Mouse (Mus musculus): Measurements from ENCODE around the gene Tfdp2. TPM values are rescaled to one million over a fixed set of nuclear protein-coding genes. Genes with fewer than 3 reads are reported as not detected.
"Not testable (repeated sequence)": the region's sequence is repeated elsewhere in the genome, so short reads cannot be mapped to it uniquely, and the experiment has no call there.

The Tfdp2 gene
- polyA plus RNA-seq, 1 experiment, result 5.6 TPM

- Histone ChIP-seq H3ac (ENCODE audit: control insufficient read depth, insufficient read length) (no peak overlapping the region), H3K36me3 (ENCODE audit: control insufficient read depth, insufficient read depth) (no peaks in the 10 kb centered on the region), H3K4me3 (no peak overlapping the region), H3K79me2 (ENCODE audit: control insufficient read depth, insufficient read depth) (no peaks in the 10 kb centered on the region), H3K27me3 (ENCODE audit: control insufficient read depth, insufficient read depth, insufficient read length) (no peaks in the 10 kb centered on the region), H3K4me2 (ENCODE audit: low read depth) (no peak overlapping the region)
- TF ChIP-seq E2F4 (IDR thresholded peaks at IDR 0.05; ENCODE audit: insufficient read depth), result no peak
- no peak for TF ChIP-seq TCF12 (IDR thresholded peaks at IDR 0.05; ENCODE audit: insufficient read depth, poor library complexity, severe bottlenecking)
- no peak for TF ChIP-seq USF1 (IDR thresholded peaks at IDR 0.05; ENCODE audit: low read depth)
- TF ChIP-seq CEBPB (IDR thresholded peaks at IDR 0.05; ENCODE audit: insufficient read depth, poor library complexity, severe bottlenecking), result no peak
- no peak for TF ChIP-seq TCF3 (IDR thresholded peaks at IDR 0.05; ENCODE audit: insufficient read length, low read depth)
- TF ChIP-seq POLR2A (IDR thresholded peaks at IDR 0.05; ENCODE audit: insufficient read length, low read depth), result no peak
- TF ChIP-seq SRF (IDR thresholded peaks at IDR 0.05; ENCODE audit: control insufficient read depth, insufficient read length, low read depth), result no peak
- TF ChIP-seq MYOD1 (IDR thresholded peaks at IDR 0.05; ENCODE audit: control insufficient read depth in 1 of 3, insufficient read length in 2 of 3, low read depth in 2 of 3), result no peak
- TF ChIP-seq POLR2AphosphoS2 (IDR thresholded peaks at IDR 0.05; ENCODE audit: insufficient read length, low read depth), result no peak
- TF ChIP-seq REST (IDR thresholded peaks at IDR 0.05; ENCODE audit: insufficient read depth, insufficient read length), result no peak
- TF ChIP-seq MYOG (IDR thresholded peaks at IDR 0.05; ENCODE audit: control insufficient read depth in 1 of 3, insufficient read depth in 1 of 3, insufficient read length in 2 of 3, low read depth in 2 of 3), result no peak
- no peak for TF ChIP-seq MAX (IDR thresholded peaks at IDR 0.05; ENCODE audit: low read depth)
Observed at GRCm38 (mm10) chr9:96160767-96161166, 35.3 kb upstream of the Tfdp2 start.

GRCm38 (mm10) chr9:96162421-96162820 lies 33.7 kb upstream of the Tfdp2 start:
- H3K4me3 ChIP-seq, result no peak overlapping the region
- no peak overlapping the region for H3K4me2 ChIP-seq (ENCODE audit: low read depth)
- H3K27me3 ChIP-seq (ENCODE audit: control insufficient read depth, insufficient read depth, insufficient read length), result no peaks in the 10 kb centered on the region
- no peak overlapping the region for H3ac ChIP-seq (ENCODE audit: control insufficient read depth, insufficient read length)
- no peak for TF ChIP-seq MYOG (IDR thresholded peaks at IDR 0.05; ENCODE audit: control insufficient read depth in 1 of 3, insufficient read depth in 1 of 3, insufficient read length in 2 of 3, low read depth in 2 of 3)
- no peak for TF ChIP-seq REST (IDR thresholded peaks at IDR 0.05; ENCODE audit: insufficient read depth, insufficient read length)
- no peak for TF ChIP-seq USF1 (IDR thresholded peaks at IDR 0.05; ENCODE audit: low read depth)
- no peak for TF ChIP-seq POLR2A (IDR thresholded peaks at IDR 0.05; ENCODE audit: insufficient read length, low read depth)
- no peak for TF ChIP-seq MAX (IDR thresholded peaks at IDR 0.05; ENCODE audit: low read depth)
- no peak for TF ChIP-seq E2F4 (IDR thresholded peaks at IDR 0.05; ENCODE audit: insufficient read depth)
- no peak for TF ChIP-seq TCF3 (IDR thresholded peaks at IDR 0.05; ENCODE audit: insufficient read length, low read depth)
- no peak for TF ChIP-seq TCF12 (IDR thresholded peaks at IDR 0.05; ENCODE audit: insufficient read depth, poor library complexity, severe bottlenecking)
- TF ChIP-seq CEBPB (IDR thresholded peaks at IDR 0.05; ENCODE audit: insufficient read depth, poor library complexity, severe bottlenecking), result no peak
- TF ChIP-seq POLR2AphosphoS2 (IDR thresholded peaks at IDR 0.05; ENCODE audit: insufficient read length, low read depth), result no peak
- TF ChIP-seq SRF (IDR thresholded peaks at IDR 0.05; ENCODE audit: control insufficient read depth, insufficient read length, low read depth), result no peak
- no peak for TF ChIP-seq MYOD1 (IDR thresholded peaks at IDR 0.05; ENCODE audit: control insufficient read depth in 1 of 3, insufficient read length in 2 of 3, low read depth in 2 of 3)
- no peaks in the 10 kb centered on the region for H3K36me3 ChIP-seq (ENCODE audit: control insufficient read depth, insufficient read depth)
- H3K79me2 ChIP-seq (ENCODE audit: control insufficient read depth, insufficient read depth), result no peaks in the 10 kb centered on the region

- TF ChIP-seq TCF3 (IDR thresholded peaks at IDR 0.05; ENCODE audit: insufficient read length, low read depth) (no peak), TCF12 (IDR thresholded peaks at IDR 0.05; ENCODE audit: insufficient read depth, poor library complexity, severe bottlenecking) (no peak), CEBPB (IDR thresholded peaks at IDR 0.05; ENCODE audit: insufficient read depth, poor library complexity, severe bottlenecking) (no peak), POLR2AphosphoS2 (IDR thresholded peaks at IDR 0.05; ENCODE audit: insufficient read length, low read depth) (no peak), MYOG (IDR thresholded peaks at IDR 0.05; ENCODE audit: control insufficient read depth in 1 of 3, insufficient read depth in 1 of 3, insufficient read length in 2 of 3, low read depth in 2 of 3) (no peak), E2F4 (IDR thresholded peaks at IDR 0.05; ENCODE audit: insufficient read depth) (no peak)
- Histone ChIP-seq H3ac (ENCODE audit: control insufficient read depth, insufficient read length) (no peak overlapping the region), H3K79me2 (ENCODE audit: control insufficient read depth, insufficient read depth) (no peaks in the 10 kb centered on the region), H3K4me2 (ENCODE audit: low read depth) (no peak overlapping the region), H3K27me3 (ENCODE audit: control insufficient read depth, insufficient read depth, insufficient read length) (no peaks in the 10 kb centered on the region), H3K4me3 (no peak overlapping the region), H3K36me3 (ENCODE audit: control insufficient read depth, insufficient read depth) (no peaks in the 10 kb centered on the region)
Observed at GRCm38 (mm10) chr9:96163443-96163842, 32.6 kb upstream of the Tfdp2 start.

GRCm38 (mm10) chr9:96163983-96164382 lies 32.1 kb upstream of the Tfdp2 start:
- not testable (repeated sequence) for H3K4me2 ChIP-seq (ENCODE audit: low read depth); H3K27me3 ChIP-seq (ENCODE audit: control insufficient read depth, insufficient read depth, insufficient read length); H3ac ChIP-seq (ENCODE audit: control insufficient read depth, insufficient read length); H3K4me3 ChIP-seq; H3K79me2 ChIP-seq (ENCODE audit: control insufficient read depth, insufficient read depth); H3K36me3 ChIP-seq (ENCODE audit: control insufficient read depth, insufficient read depth)

GRCm38 (mm10) chr9:96167168-96167585 lies 28.9 kb upstream of the Tfdp2 start:
- Histone ChIP-seq H3K4me3 (no peak overlapping the region), H3ac (ENCODE audit: control insufficient read depth, insufficient read length) (no peak overlapping the region), H3K4me2 (ENCODE audit: low read depth) (no peak overlapping the region), H3K36me3 (ENCODE audit: control insufficient read depth, insufficient read depth) (no peaks in the 10 kb centered on the region), H3K27me3 (ENCODE audit: control insufficient read depth, insufficient read depth, insufficient read length) (no peaks in the 10 kb centered on the region), H3K79me2 (ENCODE audit: control insufficient read depth, insufficient read depth) (no peaks in the 10 kb centered on the region)
- TF ChIP-seq SRF (IDR thresholded peaks at IDR 0.05; ENCODE audit: control insufficient read depth, insufficient read length, low read depth) (no peak), MYOD1 (IDR thresholded peaks at IDR 0.05; ENCODE audit: control insufficient read depth in 1 of 3, insufficient read length in 2 of 3, low read depth in 2 of 3) (no peak), TCF3 (IDR thresholded peaks at IDR 0.05; ENCODE audit: insufficient read length, low read depth) (no peak), REST (IDR thresholded peaks at IDR 0.05; ENCODE audit: insufficient read depth, insufficient read length) (no peak), CEBPB (IDR thresholded peaks at IDR 0.05; ENCODE audit: insufficient read depth, poor library complexity, severe bottlenecking) (no peak), TCF12 (IDR thresholded peaks at IDR 0.05; ENCODE audit: insufficient read depth, poor library complexity, severe bottlenecking) (no peak), POLR2AphosphoS2 (IDR thresholded peaks at IDR 0.05; ENCODE audit: insufficient read length, low read depth) (no peak), MYOG (IDR thresholded peaks at IDR 0.05; ENCODE audit: control insufficient read depth in 1 of 3, insufficient read depth in 1 of 3, insufficient read length in 2 of 3, low read depth in 2 of 3) (no peak), POLR2A (IDR thresholded peaks at IDR 0.05; ENCODE audit: insufficient read length, low read depth) (no peak), E2F4 (IDR thresholded peaks at IDR 0.05; ENCODE audit: insufficient read depth) (no peak), USF1 (IDR thresholded peaks at IDR 0.05; ENCODE audit: low read depth) (no peak), MAX (IDR thresholded peaks at IDR 0.05; ENCODE audit: low read depth) (no peak)

Data from myocyte (in vitro differentiated cells).